In genomic region chr9:27409733-27410132, GRCm38 (mm10) we compare ENCODE assay signal across 9 mouse cellular contexts. TPM values are rescaled to one million over a fixed set of nuclear protein-coding genes. Genes with fewer than 3 reads are reported as not detected.
DNase-seq lines count a peak whose midpoint lies in the region; ATAC-seq and TF ChIP-seq lines count a peak whose summit lies in the region.
"Had no signal": no experiment of that assay in that cellular context is flagged by ENCODE, and none has a peak within 500 bp of the region (broad histone marks: within the 10 kb centered on the region; RNA-seq: fewer than 3 reads in every experiment).

No protein-coding gene starts in this region.

- H3K27ac ChIP-seq in liver, embryonic 14.5 days: no peak overlapping the region
- H3K27ac ChIP-seq in liver, embryonic 12.5 days: no peak overlapping the region
- no peak overlapping the region for H3K27ac ChIP-seq in forebrain, embryonic 15.5 days (replicated peaks)
- H3K27ac ChIP-seq in midbrain, embryonic 11.5 days (ENCODE audit: low read depth, low read length): no peak overlapping the region

- H3K9me3 ChIP-seq in liver, embryonic 14.5 days (ENCODE audit: control insufficient read depth, low read length): no peaks in the 10 kb centered on the region
- H3K9me3 ChIP-seq in liver, embryonic 12.5 days (replicated peaks): no peaks in the 10 kb centered on the region
- H3K9me3 ChIP-seq in forebrain, embryonic 15.5 days: no peaks in the 10 kb centered on the region
- no peaks in the 10 kb centered on the region for H3K9me3 ChIP-seq in midbrain, embryonic 11.5 days (ENCODE audit: control insufficient read depth, low read length)

- no peak overlapping the region for H3K9ac ChIP-seq in liver, embryonic 14.5 days (replicated peaks)
- H3K9ac ChIP-seq in liver, embryonic 12.5 days: no peak overlapping the region
- H3K9ac ChIP-seq in forebrain, embryonic 15.5 days (replicated peaks): no peak overlapping the region
- H3K9ac ChIP-seq in midbrain, embryonic 11.5 days (ENCODE audit: low read length): no peak overlapping the region

- no peak overlapping the region for H3K4me3 ChIP-seq in liver, embryonic 14.5 days (ENCODE audit: insufficient read depth in 1 of 2, low read depth in 2 of 2, low read length in 2 of 2)
- H3K4me3 ChIP-seq in liver, embryonic 12.5 days: no peak overlapping the region
- no peak overlapping the region for H3K4me3 ChIP-seq in forebrain, embryonic 15.5 days
- no peak overlapping the region for H3K4me3 ChIP-seq in midbrain, embryonic 11.5 days (ENCODE audit: low read depth, low read length)

- no peaks in the 10 kb centered on the region for H3K36me3 ChIP-seq in liver, embryonic 14.5 days (replicated peaks; ENCODE audit: control insufficient read depth, insufficient read depth, low read depth)
- H3K36me3 ChIP-seq in liver, embryonic 12.5 days: no peaks in the 10 kb centered on the region
- H3K36me3 ChIP-seq in forebrain, embryonic 15.5 days: no peaks in the 10 kb centered on the region
- H3K36me3 ChIP-seq in midbrain, embryonic 11.5 days (ENCODE audit: control insufficient read depth, insufficient read depth, low read length): no peaks in the 10 kb centered on the region

- no peaks in the 10 kb centered on the region for H3K27me3 ChIP-seq in liver, embryonic 14.5 days (ENCODE audit: control insufficient read depth, insufficient read depth, low read length)
- H3K27me3 ChIP-seq in liver, embryonic 12.5 days (replicated peaks): no peaks in the 10 kb centered on the region
- H3K27me3 ChIP-seq in forebrain, embryonic 15.5 days: no peaks in the 10 kb centered on the region
- H3K27me3 ChIP-seq in midbrain, embryonic 11.5 days (ENCODE audit: control insufficient read depth, insufficient read depth, low read length): no peaks in the 10 kb centered on the region

- no peak overlapping the region for H3K4me2 ChIP-seq in liver, embryonic 14.5 days (ENCODE audit: low read depth)
- no peak overlapping the region for H3K4me2 ChIP-seq in liver, embryonic 12.5 days
- H3K4me2 ChIP-seq in forebrain, embryonic 15.5 days (replicated peaks): no peak overlapping the region
- no peak overlapping the region for H3K4me2 ChIP-seq in midbrain, embryonic 11.5 days

- DNase-seq in liver, embryonic 14.5 days (ENCODE audit: low read depth in 3 of 3, low spot score in 3 of 3): peak in 1 of 3 experiments; percentile 11
- DNase-seq in cerebellum, adult 11 months: peak; percentile 67
- DNase-seq in kidney, postnatal 10 days: peak; percentile 30
- DNase-seq in midbrain, embryonic 11.5 days (ENCODE audit: low spot score, missing footprints): peak; percentile 91
- no peak for DNase-seq in spleen, adult 12 weeks (ENCODE audit: low spot score)
- no peak for DNase-seq in ovary, postnatal 36 days (ENCODE audit: low spot score)

- TF ChIP-seq EP300 in liver, embryonic 14.5 days (IDR thresholded peaks at IDR 0.05; ENCODE audit: low read depth): no peak

- ATAC-seq in liver, embryonic 14.5 days (ENCODE audit: insufficient read depth): no peak
- no peak for ATAC-seq in liver, embryonic 12.5 days
- ATAC-seq in forebrain, embryonic 15.5 days (replicated peaks): peak; percentile 75
- peak; percentile 54 for ATAC-seq in midbrain, embryonic 11.5 days (ENCODE audit: low FRiP score)

- TF ChIP-seq CTCF in liver, embryonic 14.5 days (IDR thresholded peaks at IDR 0.05; ENCODE audit: low read depth): peak; percentile 59; the same call in 1 of the 2 replicates

- no peaks in the 10 kb centered on the region for H3K4me1 ChIP-seq in liver, embryonic 14.5 days (replicated peaks; ENCODE audit: control insufficient read depth in 2 of 2, insufficient read depth in 2 of 2, low read length in 1 of 2)
- no peaks in the 10 kb centered on the region for H3K4me1 ChIP-seq in liver, embryonic 12.5 days
- peaks cover 6% of the 10 kb centered on the region for H3K4me1 ChIP-seq in forebrain, embryonic 15.5 days
- 0 out of 2 replicates have a peak, but pooled peaks cover 2% of the 10 kb centered on the region for H3K4me1 ChIP-seq in midbrain, embryonic 11.5 days (ENCODE audit: control insufficient read depth, insufficient read depth, low read length)

RNA-seq across cellular contexts. Expression of gene Spata19, which starts 13.1 kb away (rescaled TPM):
- polyA plus RNA-seq in liver, embryonic 14.5 days (2012; rRNA removed): not detected in 2 replicates
- not detected in 2 replicates for polyA plus RNA-seq in liver, embryonic 14.5 days (2014; fragmentation: Nextera tagmentation; extraction: Ambion mirVana)
- polyA plus RNA-seq in liver, embryonic 12.5 days (2016; fragmentation: Nextera tagmentation; extraction: Ambion mirVana): not detected in 2 replicates
- not detected in 2 replicates for polyA plus RNA-seq in forebrain, embryonic 15.5 days (2015; fragmentation: Nextera tagmentation; extraction: Ambion mirVana)
- polyA plus RNA-seq in midbrain, embryonic 11.5 days (2014; fragmentation: Nextera tagmentation; extraction: Ambion mirVana): not detected in 2 replicates
- polyA plus RNA-seq: spleen, adult 2 months had no signal

Comparison
In these comparisons a context has a peak if more than half of its experiments do, and no peak if none do; other contexts are left out.
1. ATAC-seq: peak in forebrain, embryonic 15.5 days (single experiment) and midbrain, embryonic 11.5 days (single experiment); none in liver, embryonic 14.5 days (single experiment) and liver, embryonic 12.5 days (single experiment).
2. DNase-seq: peak in cerebellum, adult 11 months (single experiment), kidney, postnatal 10 days (single experiment) and midbrain, embryonic 11.5 days (single experiment); none in spleen, adult 12 weeks (single experiment) and ovary, postnatal 36 days (single experiment).